Mouse (Mus musculus): ENCODE measurements around the gene Megf11.
"Not testable (repeated sequence)": the region's sequence is repeated elsewhere in the genome, so short reads cannot be mapped to it uniquely, and the experiment has no call there.

Gene Megf11

DNA sequence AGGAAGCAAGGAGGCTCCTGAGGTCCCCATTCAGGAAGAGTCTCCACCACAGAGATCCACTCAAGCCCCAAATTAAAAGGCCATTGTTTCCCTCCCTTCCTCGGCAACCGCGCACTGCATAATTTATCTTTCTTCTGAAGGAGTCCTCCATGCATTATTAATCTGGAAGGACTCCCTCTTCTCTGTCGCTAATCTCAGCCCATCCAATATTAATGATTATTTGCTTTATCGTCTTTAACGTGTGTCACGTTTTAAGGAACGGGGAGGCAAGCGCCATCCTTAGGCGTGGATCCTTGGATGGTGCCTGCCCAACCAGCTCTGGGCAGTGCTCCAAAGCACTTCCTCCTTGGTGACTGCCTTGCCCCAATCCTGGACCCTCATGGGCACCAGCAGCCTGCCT lies 269.3 kb downstream of the Megf11 start:
- no peak for DNase-seq

DNA sequence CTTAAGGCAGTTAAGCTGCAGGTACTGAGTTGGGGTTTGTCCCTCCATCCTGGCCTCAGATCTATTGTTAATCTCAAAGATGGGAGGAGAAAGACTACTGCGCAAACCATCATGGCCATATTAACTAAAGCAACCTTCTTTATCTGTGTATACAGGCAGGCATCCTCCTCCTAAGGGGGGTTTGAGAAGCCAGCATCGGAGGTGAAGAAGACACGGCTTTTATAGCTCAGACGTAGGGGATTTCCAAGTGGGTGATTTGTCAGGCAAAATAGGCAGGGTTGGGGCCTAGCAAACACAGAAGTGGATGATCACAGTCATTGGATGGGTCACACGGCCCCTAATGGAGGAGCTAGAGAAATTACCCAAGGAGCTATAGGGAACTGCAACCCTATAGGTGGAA lies 271.2 kb downstream of the Megf11 start:
- no peak for DNase-seq

DNA sequence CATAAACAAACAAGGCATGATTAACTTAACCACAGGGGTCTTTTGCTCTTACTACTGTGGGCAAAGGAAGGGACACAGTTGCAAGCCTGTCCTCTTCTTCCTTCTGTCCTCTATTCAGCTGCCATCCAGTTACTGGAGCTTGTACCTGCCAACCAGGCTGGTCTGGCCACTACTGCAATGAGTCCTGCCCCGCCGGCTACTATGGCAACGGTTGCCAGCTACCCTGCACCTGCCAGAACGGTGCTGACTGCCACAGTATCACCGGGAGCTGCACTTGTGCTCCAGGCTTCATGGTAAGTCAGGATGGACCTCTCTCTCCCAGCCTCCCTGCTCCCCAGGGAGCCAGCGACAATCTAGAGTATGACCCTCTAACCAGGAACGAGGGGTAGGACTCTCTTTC lies 274.8 kb downstream of the Megf11 start:
- DNase-seq: no peak

DNA sequence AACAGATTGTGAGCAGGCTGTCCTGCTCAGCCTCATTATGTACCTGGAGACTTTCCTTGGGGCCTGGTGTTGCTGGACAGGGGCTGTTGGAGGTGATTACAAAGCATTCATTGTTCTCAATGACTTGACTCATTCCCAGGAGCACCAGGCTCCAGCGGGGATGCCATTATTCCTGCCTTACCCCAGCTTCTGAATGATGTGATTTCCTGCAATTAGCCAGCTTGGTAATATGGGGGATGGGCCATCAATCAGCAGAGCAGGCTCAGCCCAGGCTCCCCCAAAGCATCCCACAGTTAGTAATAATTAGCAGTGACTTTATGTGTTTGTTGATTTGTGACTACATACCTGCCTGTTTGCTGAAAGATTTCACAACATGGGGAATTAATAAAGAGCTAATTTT lies 279.2 kb downstream of the Megf11 start:
- DNase-seq: no peak

DNA sequence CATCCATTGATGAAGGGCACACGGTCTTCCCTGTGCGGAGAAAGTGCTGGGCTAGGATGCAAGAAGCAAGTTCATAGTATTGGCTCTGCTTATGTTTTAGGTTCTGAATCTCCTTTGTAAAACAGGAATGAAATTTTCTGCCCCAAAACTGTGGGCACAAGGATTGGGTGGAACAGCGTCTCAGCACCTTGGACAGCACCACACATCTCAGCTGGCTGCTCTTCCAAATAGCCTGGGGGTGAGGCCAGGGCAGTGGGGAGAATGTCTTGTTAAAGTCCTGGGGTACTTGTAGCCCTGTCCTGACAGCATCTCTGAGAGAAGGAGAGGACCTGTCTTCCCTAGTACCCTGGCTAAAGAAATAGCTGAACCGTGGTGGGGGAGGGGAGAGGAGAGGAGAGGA lies 281.1 kb downstream of the Megf11 start:
- peak in 1 of 2 experiments; percentile 13 for DNase-seq

DNA sequence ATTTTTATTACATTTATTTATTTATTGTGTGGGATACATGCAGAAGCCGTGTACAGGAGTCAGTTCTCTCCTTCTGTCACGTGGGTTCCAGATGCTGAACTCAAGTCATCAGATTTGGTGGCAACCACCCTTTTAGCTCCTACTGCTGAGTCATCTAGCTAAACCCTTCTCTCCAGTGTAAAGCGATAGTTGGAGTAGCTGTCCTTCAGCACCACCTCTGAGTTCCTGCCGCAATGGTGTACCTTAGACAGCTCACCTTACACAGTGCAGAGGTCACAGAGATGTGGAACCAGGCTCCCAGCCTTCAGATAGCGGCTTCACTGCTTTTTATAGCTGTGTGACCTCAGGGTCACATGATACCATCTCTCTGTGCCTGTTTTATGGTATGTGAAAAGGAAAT lies 282.1 kb downstream of the Megf11 start:
- DNase-seq: peak in 1 of 2 experiments; percentile 11

DNA sequence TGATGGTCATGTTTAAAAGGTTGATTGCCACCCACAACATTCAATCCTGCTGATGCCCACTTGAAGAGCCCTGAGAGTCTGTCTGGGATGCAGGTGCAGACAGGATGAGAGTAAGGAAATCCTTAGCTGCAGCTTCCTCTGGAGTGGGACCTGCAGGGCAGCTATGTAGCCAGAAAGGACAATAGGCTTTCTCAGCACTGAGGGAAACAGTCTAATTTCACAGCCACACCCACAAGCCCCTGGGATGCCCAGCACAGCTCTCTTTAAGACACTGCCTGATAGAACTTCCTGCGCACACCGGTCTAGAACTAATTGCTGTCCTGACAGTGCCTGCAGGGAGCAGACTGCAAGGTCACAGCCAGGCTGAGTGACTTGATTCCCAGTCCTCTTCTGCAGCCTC lies 282.6 kb downstream of the Megf11 start:
- no peak for DNase-seq

DNA sequence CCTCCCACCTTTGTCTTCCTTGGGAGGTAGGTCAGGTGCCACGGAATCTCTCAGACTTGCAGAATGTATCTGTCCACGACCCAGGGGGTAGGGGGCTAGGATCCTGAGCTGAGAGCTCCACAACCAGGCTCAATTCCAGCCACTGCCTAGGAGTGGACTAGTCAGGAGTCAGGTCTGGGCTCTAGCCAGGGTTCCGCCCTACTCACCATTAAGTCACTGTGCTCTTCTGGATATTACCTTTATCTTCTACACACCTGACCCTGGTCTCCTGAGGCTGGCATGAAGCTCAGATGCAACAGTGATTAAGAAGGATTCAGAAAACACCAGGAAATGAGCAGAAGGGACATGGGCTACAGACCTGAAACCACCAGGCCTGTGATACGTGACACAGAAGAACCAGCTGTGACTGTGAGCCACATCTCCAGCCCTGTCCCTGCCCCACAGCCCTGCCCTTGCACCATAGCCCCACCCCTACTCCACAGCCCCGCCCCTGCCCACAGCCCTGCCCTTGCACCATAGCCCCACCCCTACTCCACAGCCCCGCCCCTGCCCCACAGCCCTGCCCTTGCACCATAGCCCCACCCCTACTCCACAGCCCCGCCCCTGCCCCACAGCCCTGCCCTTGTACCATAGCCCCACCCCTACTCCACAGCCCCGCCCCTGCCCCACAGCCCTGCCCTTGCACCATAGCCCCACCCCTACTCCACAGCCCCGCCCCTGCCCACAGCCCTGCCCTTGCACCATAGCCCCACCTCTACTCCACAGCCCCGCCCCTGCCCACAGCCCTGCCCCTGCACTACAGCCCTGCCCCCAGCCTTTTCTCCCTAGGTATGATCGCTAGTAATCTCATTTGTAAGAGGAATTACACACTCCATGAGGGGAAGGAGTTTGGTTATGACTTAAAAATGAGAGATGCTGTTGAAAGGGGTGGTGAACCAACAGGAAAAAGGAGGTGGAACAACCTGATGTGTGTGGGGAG lies 286.2 kb downstream of the Megf11 start:
- DNase-seq: not testable (repeated sequence)

DNA sequence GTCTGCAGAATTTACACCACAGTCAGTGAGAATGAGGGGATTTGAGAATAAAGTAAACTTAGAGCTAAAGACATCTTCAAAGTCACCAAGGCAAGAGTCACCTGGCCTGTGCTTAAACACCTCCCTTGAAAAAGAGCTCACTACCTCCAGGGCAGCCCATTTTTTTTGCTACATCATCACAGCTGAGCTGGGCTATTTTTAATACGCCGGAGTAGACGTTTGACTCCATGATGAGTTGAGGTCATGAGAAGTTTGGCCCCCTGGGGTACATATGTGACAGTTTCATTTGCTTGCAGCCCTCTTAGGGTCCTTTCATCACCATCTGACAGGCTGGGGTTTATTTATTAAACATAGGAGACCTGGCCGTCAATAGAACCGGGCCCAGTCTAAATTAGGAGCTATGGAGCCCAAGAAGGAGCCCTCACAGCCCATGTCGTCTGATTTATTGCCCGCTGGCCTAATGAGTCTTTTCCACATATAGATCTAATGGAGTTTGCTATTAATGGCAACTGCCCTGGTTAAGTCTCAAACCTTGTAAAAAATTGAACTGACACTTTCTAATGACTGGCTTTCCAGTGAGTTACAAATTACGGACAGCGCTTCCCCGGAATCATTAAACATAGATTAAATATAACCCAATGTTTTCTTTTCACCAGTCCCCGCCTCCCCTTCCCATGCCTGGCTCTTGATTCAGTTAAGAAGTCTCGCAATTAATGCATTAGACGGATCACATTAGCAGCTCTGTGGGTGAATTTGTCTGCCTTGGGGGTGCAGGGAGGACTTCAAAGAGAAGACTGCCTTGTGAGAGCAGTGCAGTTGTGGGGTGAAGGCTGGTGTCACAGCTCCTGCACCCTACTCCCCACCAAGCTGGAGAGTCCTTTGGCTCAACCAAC lies 301.9 kb downstream of the Megf11 start:
- DNase-seq: peak in 1 of 2 experiments; percentile 8

DNA sequence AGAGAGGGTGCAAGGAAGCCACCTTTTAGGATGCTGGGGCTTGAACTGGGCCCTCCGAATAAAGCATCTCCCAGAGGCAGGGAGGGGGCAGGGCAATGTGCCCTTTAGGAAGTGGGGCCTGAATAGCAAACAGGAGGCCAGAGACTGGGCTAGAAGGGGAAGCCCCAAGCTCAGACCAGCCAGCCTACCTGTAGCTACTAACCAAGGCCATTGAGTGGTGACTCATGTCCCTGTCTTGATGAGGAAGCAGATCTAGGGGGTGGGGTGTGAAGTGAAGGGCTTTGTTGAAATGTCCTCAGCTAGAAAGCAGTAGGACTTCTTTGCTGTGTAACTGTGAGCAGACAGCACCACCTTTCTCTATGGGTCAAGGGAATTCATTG lies 302.6 kb downstream of the Megf11 start:
- no peak for DNase-seq

DNA sequence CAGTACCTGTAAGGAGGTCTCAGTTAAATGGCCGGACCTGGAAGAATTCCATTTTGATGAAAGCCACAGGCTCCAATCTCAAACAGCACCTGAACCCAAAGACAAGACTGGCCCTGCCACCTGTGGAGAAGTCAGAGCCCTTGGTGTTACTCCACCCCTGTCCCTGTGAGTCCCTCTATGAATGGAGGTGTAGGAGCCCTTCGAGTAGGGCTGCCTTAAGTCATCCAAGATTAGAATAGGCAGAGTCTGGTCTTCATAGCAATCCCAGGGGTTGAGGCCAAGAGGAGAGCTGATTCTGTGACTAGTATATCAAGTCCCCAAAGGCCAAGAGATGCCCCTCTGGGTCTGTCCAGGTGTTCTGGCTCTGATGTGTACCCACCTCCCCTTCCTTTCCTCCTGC lies 305.3 kb downstream of the Megf11 start:
- DNase-seq: no peak

DNA sequence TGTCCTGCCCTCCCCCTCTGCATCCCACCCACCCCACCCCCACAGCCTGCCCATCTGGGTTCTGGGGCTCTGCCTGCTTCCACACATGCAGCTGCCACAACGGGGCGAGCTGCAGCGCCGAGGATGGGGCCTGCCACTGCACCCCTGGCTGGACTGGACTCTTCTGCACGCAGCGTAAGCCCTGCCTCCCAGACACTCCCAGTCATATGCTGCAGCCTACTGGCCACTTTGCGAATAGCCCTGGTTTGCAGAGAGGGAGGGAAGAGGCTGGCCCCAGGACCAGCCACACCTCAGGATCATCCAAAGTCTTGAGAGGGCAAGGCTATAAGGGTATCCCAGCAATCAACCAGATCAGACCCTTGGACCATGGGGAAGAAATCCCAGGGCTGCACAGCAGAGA lies 305.8 kb downstream of the Megf11 start:
- peak in 1 of 2 experiments; percentile 65 for DNase-seq

DNA sequence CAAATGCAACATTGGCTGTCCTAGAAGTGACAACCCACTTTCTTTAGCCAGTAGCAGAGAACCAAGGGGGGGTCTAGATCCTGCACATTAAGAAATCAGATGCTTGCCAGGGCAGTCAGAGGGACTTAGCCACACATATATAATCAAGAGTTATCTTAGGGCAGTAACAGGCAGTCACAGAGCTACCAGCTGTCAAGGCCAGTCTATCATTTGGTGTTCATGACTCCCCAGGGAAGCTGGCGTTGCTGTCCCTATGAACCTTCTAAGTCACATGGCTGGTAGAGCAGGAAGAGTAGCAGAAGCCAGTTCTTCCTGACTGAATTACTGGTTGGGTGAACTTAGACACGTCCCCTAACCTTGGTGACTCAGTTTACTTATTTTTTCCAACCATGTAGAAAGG lies 307.7 kb downstream of the Megf11 start:
- DNase-seq: no peak

DNA sequence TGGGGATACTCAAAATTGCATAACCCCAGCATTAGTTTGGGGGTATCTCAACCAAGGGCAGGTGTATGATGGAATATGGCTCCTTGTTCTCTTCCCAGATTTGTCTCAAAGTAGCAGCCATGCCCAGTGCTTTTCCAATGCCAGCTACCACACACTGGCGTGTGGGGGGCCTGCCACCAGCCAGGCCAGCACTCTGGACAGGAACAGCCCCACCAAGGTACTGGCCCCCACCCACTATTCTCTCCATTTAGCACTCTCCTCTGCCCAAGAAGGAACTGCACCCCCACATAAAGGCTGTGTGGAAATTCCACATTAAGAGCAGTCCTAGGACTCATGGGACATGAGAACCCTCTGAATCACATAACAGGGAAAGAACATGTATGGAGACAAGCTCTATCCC lies 309.8 kb downstream of the Megf11 start:
- DNase-seq: no peak

DNA sequence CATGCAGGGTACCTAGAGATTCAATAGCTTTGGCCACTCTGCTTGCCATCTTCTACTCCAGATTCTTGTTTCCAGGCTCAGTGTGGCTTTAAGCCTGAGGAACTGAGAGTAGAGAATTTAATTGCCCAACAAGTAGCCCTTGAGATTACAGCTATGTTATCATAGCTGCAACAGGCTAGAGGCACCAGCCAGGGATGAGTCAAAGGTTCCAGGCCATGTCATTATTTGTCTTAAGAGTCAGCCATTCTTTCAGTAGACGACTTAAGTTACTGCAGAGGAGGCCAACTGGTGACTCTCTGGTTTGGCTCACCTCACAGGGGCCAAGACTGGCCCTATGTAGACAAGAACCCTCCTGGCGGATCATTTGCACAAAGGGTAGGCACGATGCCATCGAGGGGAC lies 311.0 kb downstream of the Megf11 start:
- no peak for DNase-seq

DNA sequence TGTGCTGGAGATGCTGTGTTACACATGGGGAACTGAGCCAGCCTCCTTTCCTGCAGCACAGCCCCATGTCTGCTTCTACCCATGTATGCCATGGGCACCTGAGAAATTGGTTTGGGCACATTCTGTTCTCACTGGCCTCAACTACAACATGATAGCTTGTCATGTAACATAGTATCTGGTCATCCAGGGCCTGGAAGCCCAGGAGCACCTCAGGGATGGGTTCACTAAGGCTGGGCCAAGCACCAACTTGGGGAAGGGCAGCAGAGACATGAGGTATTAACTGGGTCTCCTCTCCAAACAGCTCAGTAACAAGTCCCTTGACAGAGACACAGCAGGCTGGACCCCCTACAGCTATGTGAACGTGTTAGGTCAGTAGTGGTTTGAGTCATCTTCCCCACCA lies 311.6 kb downstream of the Megf11 start:
- no peak for DNase-seq

DNA sequence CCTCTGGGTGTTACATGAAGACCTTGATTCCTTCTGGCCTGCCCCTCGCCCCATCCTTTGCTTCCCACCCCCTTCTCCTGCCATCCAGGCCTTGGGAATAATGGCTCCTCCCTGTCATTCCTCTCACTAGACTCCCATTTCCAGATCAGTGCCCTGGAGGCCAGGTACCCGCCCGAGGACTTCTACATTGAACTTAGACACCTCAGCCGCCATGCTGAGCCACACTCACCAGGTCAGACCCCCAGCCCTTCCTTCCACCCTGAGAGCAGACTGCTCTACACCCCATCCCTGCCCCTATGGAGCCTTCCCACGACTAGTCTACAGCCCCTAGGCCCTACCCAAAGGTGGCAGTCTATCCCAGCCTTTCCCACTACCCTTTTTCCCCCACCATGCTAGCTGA lies 312.3 kb downstream of the Megf11 start:
- no peak for DNase-seq

DNA sequence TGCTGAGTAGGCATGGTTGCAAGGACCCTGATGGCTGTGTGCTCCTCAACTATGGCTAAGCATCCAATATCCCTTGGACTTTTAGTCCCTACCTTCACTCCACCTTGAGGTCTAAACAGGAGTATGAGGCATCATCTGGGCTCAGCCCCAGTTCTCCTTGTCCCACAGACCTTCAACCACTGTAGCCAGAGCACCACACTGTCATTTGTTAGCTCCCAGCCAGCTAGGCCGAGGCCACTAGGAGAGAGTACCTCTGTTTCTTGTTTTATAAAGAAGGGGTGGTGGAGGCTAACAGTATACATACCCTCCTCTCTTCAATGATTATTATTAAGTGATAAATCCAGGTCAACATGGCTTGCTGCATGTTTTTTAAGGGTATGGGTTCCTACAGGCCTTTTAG lies 313.2 kb downstream of the Megf11 start:
- no peak for DNase-seq

DNA sequence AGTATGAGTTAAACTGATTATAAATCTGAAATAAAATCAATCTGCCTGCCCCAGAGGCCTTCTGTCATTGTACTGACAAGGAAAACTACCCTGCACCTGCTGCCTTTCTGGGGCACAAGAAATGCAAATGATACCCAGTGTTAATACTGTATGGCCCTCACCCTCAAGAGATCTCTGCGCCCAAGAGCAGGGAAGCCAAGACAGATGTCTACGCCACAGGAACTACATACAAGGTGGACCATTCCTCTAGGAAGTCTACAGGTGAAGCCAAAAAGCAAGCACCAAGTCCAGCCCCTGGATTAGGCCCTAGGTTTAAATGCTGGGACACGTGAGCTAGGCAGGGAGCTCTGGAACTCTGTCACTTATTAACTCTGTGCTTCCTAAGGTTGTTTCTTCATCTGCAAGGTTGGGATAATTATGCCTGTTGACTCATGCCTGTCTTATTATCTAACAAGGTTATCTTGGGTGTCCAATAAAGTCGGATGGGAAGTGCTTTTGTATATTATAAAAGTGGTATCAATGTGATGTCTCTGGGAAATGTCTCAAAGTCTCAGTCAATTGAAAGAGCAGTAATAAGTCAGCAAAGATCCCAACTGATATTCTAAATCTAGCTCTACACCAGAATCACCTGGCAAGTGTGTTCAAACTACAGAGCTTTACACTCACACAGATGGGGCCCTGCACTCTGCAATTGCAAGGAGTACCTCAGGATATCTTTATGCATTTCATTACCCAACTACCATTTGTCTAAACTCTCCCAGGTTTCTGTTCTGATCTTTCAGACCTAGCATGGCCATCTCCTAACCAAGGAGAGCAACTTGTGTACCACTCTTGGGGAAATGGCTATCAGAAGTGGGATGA lies 315.3 kb downstream of the Megf11 start:
- peak; percentile 66 to 86 for DNase-seq

DNA sequence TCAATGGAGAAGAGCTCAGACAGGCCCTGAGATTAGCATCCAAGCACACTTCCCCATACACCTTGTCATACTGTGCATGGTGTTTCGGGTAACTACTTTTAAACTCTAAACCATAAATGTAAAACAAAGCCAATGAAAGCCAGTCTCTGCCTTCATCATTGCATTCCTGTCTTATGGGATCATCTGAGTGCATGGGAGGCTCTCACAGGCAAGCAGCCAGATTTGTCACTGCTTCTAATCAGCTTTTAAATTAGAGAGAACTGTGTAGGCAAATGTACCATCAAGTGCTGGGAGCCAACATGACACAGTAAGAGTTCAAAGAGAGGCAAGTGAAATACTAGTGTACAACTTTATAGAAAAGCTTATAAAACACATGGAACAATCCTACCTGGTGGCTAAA lies 316.2 kb downstream of the Megf11 start:
- DNase-seq: no peak

DNA sequence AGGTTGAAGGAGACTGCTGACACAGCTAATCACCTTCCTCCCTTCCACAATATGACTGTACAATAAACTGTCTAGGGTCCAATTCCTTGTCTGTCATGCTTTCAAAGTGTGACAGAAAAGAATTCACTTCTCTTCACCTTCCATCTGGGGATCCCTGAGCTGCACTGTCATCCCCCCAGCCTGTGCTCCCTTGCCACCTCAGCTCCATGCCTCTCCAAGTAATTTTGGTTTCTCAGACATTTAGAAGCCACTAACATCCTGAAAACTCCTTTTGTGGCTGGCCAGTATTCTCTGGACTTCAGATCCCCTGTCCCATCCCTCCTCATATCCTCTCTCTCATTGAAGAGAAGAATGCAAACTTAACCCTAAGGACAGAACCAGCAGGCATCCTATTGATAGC lies 317.0 kb downstream of the Megf11 start:
- no peak for DNase-seq

DNA sequence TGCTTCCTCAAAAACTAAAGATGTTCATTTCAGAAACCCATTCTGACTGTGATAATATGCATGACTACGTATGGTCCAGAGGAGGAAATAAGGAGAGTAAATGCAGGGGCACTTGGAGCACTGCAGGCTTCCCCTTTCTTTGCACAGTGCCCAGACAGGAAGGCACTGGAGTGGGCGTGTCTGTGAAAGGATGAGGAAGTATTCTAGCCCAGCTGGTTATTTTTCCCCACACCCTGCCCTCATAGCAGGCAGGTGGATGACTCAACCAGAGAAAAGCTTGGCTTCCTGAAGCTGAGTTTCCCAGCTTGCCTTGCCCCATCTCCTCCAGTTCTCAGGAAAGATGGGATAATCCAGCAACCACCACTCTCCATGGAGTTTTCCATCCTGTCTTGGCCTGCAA lies 317.5 kb downstream of the Megf11 start:
- no peak for DNase-seq

DNA sequence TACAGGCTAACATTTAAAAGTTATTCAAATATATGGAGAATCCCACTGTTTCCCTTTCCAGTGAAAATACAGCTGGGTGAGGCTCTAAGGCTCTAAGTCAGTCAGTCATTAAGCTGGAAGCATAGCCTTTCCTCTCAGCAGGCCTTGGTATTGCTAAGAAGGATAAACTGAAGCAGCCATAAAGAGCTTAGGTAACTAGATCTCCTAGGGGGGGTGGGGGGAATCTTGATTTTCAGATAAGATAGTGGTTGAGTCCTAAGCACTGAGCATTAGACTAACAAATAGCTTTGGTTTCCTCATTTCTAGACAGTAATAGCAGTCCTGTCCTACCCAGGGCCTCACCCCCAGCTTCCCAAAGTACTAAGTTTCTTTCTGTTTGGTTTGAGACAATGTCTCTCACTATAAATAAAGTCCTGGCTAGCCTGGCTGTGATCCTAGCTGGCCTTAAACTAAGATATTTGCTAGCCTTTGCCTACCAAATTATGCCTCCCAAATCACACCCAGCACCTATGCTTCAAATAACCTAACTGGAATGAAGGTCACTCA lies 318.1 kb downstream of the Megf11 start:
- no peak for DNase-seq
